Mouse (Mus musculus): ENCODE measurements at regions not wholly inside any gene's neighbourhood (a gene's known extent, or its start where the extent isn't known, plus 50 kb on each side); places are given as distances from the start of the nearest gene placed in this dataset.

DNA sequence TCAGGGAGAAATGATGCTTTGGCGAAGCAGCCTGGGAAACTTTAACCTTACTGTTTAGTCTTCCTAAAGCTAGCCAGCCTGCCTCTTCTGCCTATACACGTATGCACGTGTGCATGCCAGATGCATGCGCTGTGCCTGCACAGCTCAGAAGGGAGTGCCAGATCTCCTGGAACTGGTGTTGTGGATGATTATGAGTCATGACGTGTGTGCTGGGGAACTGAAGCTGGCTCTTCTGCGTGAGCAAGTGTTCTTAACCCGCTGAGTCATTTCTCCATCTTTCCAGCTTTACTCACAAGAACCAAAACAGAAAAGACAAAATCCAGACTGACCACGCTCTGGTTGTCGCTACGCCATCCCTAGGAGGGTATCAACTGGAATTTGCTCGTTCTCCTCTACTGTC is 55.1 kb upstream of the Otogl start:
- no peak for TF ChIP-seq CTCF (IDR thresholded peaks at IDR 0.05; ENCODE audit: low read depth)
- TF ChIP-seq EP300 (IDR thresholded peaks at IDR 0.05; ENCODE audit: low read depth): no peak
